Mouse (Mus musculus): ENCODE measurements around the gene Cacnb1.

Cacnb1 gene

DNA sequence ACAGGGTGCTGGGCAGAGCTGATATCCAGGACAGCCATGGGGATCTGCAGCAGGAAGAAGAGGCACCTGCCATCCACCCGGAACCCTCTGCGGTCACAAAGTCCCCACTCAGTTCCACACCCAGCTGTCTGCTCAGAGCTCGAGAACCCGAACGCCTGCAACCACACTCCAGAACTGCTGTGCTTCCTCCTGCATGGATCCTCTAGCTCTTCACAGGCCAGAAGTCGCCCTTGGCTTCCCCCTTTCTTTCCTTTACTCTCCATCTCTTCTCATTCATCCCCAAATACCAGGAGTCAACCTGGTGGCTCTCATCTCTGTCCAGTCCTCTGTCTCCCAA, 68.9 kb downstream of the Cacnb1 start:
- no peak for DNase-seq

DNA sequence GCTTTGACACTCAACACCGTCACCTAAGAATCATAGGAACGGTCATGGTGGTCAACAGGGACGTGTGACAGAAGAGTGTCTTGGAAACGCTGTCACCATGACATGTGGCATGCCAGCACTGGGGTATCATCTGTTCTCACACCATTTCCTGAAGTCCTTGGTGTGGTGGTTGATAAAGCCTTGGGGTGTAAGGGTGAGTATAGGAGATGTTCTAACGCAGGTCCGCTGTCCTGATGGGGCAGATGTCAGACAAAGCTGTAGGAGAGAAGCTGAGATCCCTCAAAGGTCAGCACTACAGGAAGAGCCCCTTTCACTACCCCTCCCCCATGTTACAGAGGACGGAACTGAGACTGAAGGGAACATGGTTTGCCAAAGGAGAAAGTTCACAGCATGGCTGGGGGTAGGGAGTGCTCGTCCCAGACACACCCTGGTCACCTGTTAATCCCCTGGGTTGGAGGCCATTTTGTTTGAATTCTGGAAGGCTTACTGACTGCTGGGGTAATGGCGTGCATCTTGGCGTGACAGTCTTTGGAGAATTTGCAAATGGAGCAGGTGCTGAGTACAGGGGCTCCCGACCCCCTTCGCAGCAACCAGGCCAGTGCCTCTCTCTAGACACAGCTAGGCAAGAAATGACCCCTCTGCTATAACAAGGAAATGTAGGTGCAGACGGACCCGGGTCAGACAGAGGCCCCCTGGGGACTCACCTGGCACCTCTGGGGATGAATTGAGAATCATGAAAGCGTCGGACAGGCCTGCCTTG, 69.5 kb downstream of the Cacnb1 start:
- no peak for DNase-seq

- no peak for DNase-seq
These were observed 70.3 kb downstream of the Cacnb1 start for GRCm38 (mm10) chr11:97952367-97953006.

Measured in cerebellum, adult 8-10 months (tissue).